Mouse (Mus musculus): ENCODE results near the gene Tmem52.

GRCm38 (mm10) chr4:155510981-155511380, 42.1 kb downstream of the Tmem52 start:
- TF ChIP-seq CTCF (IDR thresholded peaks at IDR 0.05; ENCODE audit: borderline replicate concordance, insufficient read depth, low read length) (no peak), POLR2A (IDR thresholded peaks at IDR 0.05; ENCODE audit: low read depth, low read length) (no peak)
